Mouse (Mus musculus) spleen, postnatal 4 days (tissue): Measurements from ENCODE around the gene Sult2a8.
"Not testable (repeated sequence)": the region's sequence is repeated elsewhere in the genome, so short reads cannot be mapped to it uniquely, and the experiment has no call there.

Experiments
- DNase-seq, 2 experiments: peaks; one replicate each; pipeline ENCODE4 v3.0.0; 2022; ENCODE audit warnings: low spot score in 2 of 2

The Sult2a8 gene

GRCm38 (mm10) chr7:14446534-14446933, at the start of gene Sult2a8:
TSS of gene Sult2a8 (minus strand) at chr7:14446769.
- no peak for DNase-seq

- no peak for DNase-seq
These were observed 47.6 kb upstream of the Sult2a8 start, which contains the start of gene Sult2a7 for GRCm38 (mm10) chr7:14494130-14494529. TSS of gene Sult2a7 (minus strand) at chr7:14494230.

- DNase-seq, result no peak
These were observed 46.3 kb upstream of the Sult2a8 start for GRCm38 (mm10) chr7:14492886-14493285.

- DNase-seq, result no peak
These were observed 7.0 kb downstream of the Sult2a8 start for GRCm38 (mm10) chr7:14439581-14439980.

GRCm38 (mm10) chr7:14438484-14438883, 8.1 kb downstream of the Sult2a8 start:
- DNase-seq, result no peak

GRCm38 (mm10) chr7:14438029-14438428, 8.5 kb downstream of the Sult2a8 start:
- DNase-seq, result no peak

GRCm38 (mm10) chr7:14399363-14399762, 47.2 kb downstream of the Sult2a8 start:
- not testable (repeated sequence) for DNase-seq

- DNase-seq, result no peak
These were observed 50.1 kb downstream of the Sult2a8 start for GRCm38 (mm10) chr7:14396462-14396861.
